Mouse (Mus musculus) heart, postnatal 0 days (tissue): ENCODE measurements at regions not wholly inside any gene's neighbourhood (a gene's known extent, or its start where the extent isn't known, plus 50 kb on each side); places are given as distances from the start of the nearest gene placed in this dataset.

Source experiments
- CTCF ChIP-seq: IDR thresholded peaks from 2 replicates; pipeline ENCODE4 v1.5.1; 2016; ENCODE audit warnings: antibody characterized with exemption, control low read depth, low read depth
- EP300 ChIP-seq: IDR thresholded peaks from 2 replicates; pipeline ENCODE4 v1.6.1; 2016; ENCODE audit warnings: antibody characterized with exemption, low read depth

GRCm38 (mm10) chr11:79765396-79765795 lies 174.4 kb downstream of the Rab11fip4 start:
- TF ChIP-seq CTCF = no peak
- no peak for TF ChIP-seq EP300
